Mouse (Mus musculus) right cerebral cortex, postnatal 10 days (tissue): ENCODE measurements at regions not wholly inside any gene's neighbourhood (a gene's known extent, or its start where the extent isn't known, plus 50 kb on each side); places are given as distances from the start of the nearest gene placed in this dataset.

Experiments used
- DNase-seq, 2 experiments: peaks; one replicate each; pipeline ENCODE4 v3.0.0; 2021; ENCODE audit warnings: low spot score in 2 of 2

DNA sequence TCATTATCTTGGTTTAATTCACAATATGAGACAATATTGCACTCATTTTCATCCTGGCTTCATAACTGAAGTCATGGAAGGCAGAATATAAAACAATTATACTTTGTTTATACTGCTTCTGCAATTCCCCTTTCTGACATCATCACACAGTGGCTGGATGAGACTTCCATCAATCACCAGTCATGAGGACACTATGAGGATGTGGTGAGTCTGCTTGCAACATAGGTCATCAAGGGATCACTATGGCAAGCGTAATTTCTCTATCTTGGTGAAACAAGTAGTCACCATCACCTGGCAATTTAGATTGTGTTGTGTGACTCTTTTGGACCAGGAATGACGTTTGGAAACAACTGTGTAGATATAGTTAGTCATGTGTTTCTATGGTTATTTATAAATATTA, 134.6 kb downstream of the Hao1 start:
- no peak for DNase-seq

DNA sequence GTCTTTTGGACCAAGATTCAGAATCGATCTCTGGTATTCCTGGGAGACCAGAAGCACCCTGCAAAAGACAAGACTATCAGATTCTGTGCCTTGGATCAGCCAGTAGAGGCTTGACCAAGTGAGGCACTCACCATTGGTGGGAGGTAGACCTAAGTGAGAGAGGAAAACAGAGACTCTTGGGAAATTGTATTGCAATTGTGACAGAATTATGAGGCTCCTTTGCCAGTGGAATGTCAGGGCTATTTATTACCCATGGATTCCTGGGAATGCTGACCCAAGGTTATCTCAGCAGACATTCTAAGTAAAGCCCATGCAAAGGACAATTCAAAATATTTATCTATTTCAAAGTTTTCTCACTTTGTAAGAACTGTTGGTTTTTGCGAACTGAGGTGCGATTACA, 154.6 kb downstream of the Hao1 start:
- no peak for DNase-seq

GRCm38 (mm10) chr2:134393421-134393820, 160.7 kb downstream of the Hao1 start:
- DNase-seq, result no peak

DNA sequence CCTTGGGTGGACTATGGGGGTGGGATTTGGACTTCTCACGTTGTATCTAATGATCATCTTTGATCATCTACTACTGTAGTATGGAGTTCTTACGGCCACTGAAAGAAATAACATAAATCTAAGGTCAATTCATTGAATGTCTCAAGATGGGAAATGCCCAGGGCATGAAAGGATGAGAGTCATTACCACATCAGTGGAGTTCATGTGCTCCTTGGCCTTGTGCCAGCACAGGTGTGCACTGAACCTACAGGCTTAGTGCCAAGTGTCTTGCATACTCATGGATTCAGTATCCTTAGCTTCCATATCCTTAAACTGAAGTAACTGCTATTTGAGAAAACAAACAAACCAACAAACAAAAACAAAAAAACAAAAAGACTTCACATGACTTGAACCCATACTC, 179.1 kb downstream of the Hao1 start:
- DNase-seq, result no peak

DNA sequence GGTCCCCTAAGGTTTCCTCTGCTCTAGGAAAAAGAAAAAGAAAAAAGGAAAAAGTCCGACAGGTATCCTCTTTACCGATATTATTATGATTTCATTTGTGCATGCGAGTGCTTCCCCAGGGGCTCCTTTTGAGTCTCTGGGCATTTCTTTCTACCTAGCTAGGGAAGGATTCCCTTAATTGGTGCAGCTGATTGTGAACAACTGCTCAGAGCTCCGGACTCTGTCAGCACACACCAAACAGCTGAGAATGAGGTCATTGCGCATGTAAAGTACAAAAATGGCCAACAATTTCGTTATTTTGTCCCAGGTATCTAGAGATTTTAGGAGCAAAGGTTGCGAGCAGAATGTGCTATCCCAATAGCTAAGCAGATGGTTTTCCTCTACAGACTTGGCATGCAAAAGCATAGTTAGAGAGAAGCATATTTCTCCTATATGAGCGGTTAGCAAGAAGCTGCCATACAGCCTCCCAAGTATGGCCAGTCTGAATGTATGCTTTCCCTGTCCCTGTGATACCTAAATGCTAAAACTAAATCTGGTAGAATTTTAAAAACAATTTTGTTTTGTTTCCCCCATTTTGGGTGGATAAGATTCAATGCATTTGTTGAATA, 203.2 kb downstream of the Hao1 start:
- DNase-seq, result peak in 1 of 2 experiments; percentile 21

- no peak for DNase-seq
Observed at GRCm38 (mm10) chr2:134350442-134350841, 203.7 kb downstream of the Hao1 start.

DNA sequence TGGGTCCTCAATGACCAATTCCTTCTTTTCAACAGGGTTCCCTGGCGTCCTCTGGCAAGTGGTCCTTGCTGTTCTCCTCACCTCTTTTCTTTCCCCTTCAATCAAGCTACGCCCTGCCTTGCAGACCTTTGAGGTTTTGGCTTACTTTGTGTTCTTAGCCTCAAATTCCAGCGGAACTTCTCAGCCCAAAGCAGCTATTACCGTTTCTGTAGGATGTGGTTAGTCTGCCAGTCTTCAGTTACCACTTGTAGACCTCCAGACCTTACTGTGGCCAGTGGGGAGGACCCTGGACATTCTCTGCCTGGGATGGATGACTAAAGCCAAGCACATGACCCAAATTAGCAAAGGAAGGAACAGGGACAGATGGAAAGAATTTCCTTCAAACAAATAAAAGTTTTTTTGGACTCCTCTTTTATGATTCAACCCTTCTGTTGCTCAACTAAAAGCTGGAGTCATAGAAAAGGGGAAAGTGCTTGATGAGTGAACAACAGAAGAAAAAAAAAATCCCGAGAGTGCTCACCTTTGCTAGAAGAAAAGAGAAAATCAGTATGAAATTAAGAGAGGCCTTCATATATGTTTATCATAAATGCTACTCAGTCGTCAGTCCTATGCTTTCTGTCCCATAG, 211.5 kb downstream of the Hao1 start:
- no peak for DNase-seq

DNA sequence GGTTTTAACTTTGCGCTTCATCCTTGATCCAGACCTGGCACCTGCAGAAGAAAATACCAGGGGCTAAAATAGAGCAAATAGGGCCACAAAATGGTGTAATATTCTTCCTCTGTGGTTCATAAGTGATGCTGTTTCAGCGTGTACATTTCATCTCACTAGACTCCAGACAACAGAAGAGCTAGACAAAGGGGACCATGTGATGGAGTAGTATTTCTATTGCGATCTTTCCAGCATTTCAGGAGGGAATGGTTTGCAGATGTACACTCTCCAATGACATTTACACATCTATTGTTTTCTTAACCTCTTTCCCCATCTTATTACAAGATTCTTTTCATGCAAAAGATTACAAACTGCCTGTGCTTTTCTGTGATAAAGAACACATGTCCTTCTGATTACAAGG, 246.1 kb downstream of the Hao1 start:
- DNase-seq, result no peak

DNA sequence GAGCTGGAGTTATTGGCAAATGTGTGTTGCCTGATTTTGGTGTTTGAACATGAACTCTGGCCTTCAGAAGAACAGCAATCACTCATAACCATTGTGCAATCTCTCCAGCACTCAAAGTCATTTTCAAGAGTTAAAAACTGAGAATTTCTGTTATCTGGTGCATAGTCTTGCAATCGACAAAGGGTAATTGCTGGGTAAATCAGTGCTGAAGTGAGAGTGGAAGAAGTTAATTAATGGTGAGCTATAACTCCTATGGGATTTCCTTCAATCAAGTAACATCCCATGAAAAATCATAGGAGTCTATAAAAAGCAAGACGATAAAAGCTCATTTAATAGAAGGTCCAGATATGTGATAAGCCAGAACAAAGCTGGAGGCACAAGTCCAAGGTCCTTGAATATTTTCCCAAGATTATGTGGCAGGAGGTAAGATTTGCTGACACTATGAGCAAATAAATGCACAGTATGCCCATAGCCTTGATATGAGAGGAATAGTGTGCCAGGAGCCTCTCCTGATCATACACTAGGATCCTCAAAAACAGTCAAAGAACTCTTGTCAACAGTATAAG, 264.0 kb downstream of the Hao1 start:
- DNase-seq, result no peak

DNA sequence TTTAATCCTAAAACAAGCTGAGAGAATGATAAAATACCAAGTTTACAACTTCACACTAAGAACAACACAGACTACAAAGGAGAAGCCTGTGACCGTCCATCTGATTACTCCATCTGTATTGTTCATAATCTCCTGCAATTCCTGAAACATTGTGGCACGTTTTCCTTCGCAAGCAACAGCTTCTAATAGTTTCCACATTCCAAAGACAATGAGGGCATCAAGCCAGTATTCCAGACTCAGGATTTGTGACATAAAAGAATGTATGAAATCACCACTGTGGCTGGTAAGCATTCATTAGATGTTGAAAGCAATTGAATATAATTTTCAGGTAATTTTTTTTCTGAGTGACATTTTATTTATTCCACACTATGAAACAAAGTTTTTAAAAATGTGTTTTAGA, 278.3 kb downstream of the Hao1 start:
- no peak for DNase-seq

GRCm38 (mm10) chr2:134268466-134268865, 285.7 kb downstream of the Hao1 start:
- DNase-seq, result no peak
